Mouse (Mus musculus): ENCODE measurements around the gene Ankar. TPM values are rescaled to one million over a fixed set of nuclear protein-coding genes. Genes with fewer than 3 reads are reported as not detected.

Gene Ankar
- not detected in 2 replicates for polyA plus RNA-seq (2012; rRNA removed)

GRCm38 (mm10) chr1:72700479-72700878 lies at the start of gene Ankar:
Gene Ankar, minus strand, starts transcription at chr1:72700579.

GRCm38 (mm10) chr1:72710753-72711653 lies 10.6 kb upstream of the Ankar start, which contains the start of gene Rpl37a:
Gene Rpl37a, plus strand, starts transcription at chr1:72711290.

Other genes starting within 250 kb of the Ankar start
- gene March4, start 163.6 kb downstream of the Ankar start, polyA plus RNA-seq (2012; rRNA removed), result 0.02 and 0.05 TPM in 2 replicates
- gene Smarcal1, start 117.3 kb downstream of the Ankar start, polyA plus RNA-seq (2012; rRNA removed), result 7.3 and 10.2 TPM in 2 replicates
- 123 and 130 TPM in 2 replicates for gene Rpl37a, start 10.7 kb upstream of the Ankar start, polyA plus RNA-seq (2012; rRNA removed)
- gene Igfbp2, start 123.9 kb upstream of the Ankar start, polyA plus RNA-seq (2012; rRNA removed), result 157 and 862 TPM in 2 replicates
- 14.3 and 22.9 TPM in 2 replicates for gene Igfbp5, start 174.3 kb upstream of the Ankar start, polyA plus RNA-seq (2012; rRNA removed)